Mouse (Mus musculus): Measurements from ENCODE around the gene Gclc. TPM values are rescaled to one million over a fixed set of nuclear protein-coding genes. Genes with fewer than 3 reads are reported as not detected.

Gene Gclc
- polyA plus RNA-seq, 1 experiment, result 13.0 TPM

DNA sequence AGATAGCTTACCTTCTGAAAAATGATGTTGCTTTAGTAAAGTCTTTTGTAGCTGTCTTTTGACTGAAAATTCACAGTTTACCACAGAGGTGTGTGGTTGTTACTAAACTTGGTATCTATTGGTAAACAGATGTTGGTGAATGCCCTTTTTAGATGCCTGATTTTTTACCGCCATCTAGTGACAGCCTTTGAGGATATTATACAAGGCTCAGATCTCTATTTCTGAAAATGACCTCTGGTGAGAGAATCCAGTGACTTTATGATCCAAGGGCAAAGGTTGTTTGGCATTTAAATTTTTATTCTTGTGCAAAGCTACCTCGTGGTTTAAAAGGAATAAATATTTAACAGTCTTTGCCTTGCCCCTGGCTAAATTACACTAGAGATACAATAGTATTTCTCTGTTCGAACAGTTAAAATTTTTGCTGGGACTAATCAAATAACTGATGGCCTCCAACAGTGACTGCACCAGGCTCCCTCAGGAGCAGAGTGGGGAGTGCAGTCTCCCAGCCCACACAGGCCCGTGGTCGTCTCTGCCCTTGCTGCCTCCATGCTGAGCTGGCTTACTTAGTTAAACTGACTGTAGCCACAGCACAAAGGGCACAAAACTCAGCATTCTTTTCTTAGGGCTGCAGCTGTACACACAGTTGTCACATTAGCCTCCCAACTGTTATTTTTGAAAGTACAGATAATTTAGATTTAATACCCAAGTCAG is 27.3 kb downstream of the Gclc start:
- no peak for TF ChIP-seq CTCF (IDR thresholded peaks at IDR 0.05; ENCODE audit: extremely low read depth, insufficient read length, insufficient replicate concordance, low read depth, low read length)
- TF ChIP-seq POLR2A (IDR thresholded peaks at IDR 0.05; ENCODE audit: low read depth, low read length), result no peak
- peak overlapping the region; percentile 62; the same call in 1 of the 2 replicates for H3K27ac ChIP-seq (ENCODE audit: insufficient read depth, low read depth, low read length)
- H3K27me3 ChIP-seq (ENCODE audit: control insufficient read depth, insufficient read depth, low read length), result no peaks in the 10 kb centered on the region
- 21% methylated on average over 5 of the region's 5 CpGs for WGBS
- peaks cover 6% of the 10 kb centered on the region for H3K4me1 ChIP-seq (ENCODE audit: control insufficient read depth, insufficient read depth, insufficient read length, low read length)
- H3K4me3 ChIP-seq (ENCODE audit: low read depth, low read length), result no peak overlapping the region
- peaks cover 52% of the 10 kb centered on the region for H3K36me3 ChIP-seq (ENCODE audit: control insufficient read depth, insufficient read depth, low read length)

DNA sequence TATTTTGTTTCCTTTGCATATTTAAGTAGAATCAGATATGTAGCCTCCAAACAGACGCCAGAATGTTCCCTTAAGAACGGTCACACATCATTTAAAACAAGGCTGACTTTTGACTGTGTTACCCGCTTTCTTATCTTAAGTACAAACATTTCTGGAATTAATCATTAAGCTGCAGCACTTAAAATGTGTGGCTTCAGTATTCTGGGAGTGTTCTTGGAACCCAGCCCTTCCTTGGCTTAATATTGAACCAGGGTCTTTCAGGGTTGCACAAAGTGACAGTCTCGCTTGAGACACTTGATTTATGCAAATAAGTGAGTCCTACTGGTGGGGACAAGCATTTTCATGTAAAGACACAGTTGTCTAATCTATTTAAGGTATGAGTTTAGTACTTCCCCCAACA is 27.9 kb downstream of the Gclc start:
- Histone ChIP-seq H3K36me3 (ENCODE audit: control insufficient read depth, insufficient read depth, low read length) (peaks cover 57% of the 10 kb centered on the region), H3K27ac (ENCODE audit: insufficient read depth, low read depth, low read length) (no peak overlapping the region), H3K27me3 (ENCODE audit: control insufficient read depth, insufficient read depth, low read length) (no peaks in the 10 kb centered on the region), H3K4me3 (ENCODE audit: low read depth, low read length) (no peak overlapping the region), H3K4me1 (ENCODE audit: control insufficient read depth, insufficient read depth, insufficient read length, low read length) (peaks cover 6% of the 10 kb centered on the region)
- TF ChIP-seq CTCF (IDR thresholded peaks at IDR 0.05; ENCODE audit: extremely low read depth, insufficient read length, insufficient replicate concordance, low read depth, low read length) (no peak), POLR2A (IDR thresholded peaks at IDR 0.05; ENCODE audit: low read depth, low read length) (no peak)
- WGBS, result 25% methylated on average over 4 of the region's 4 CpGs

DNA sequence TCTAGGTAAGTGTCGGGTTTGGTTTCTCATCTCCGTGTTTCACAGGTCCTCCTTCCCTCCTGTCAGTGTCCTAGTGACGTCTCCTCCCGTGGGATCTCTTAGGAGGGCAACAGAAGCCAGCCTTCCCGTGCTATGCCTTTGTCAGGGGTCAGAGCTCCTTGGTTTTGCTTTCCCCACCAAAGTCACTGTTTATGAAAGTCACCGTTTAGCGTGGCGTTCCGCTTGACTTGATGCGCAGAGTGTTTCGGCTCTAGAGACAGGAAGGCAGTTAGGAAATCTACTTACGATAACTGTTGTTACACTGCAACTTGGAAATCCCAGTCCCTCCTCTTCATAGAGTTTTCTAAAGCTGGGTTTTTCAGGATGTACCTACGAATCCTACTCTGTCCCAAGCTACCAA is 28.7 kb downstream of the Gclc start:
- Histone ChIP-seq H3K27me3 (ENCODE audit: control insufficient read depth, insufficient read depth, low read length) (no peaks in the 10 kb centered on the region), H3K4me3 (ENCODE audit: low read depth, low read length) (no peak overlapping the region), H3K27ac (ENCODE audit: insufficient read depth, low read depth, low read length) (no peak overlapping the region), H3K4me1 (ENCODE audit: control insufficient read depth, insufficient read depth, insufficient read length, low read length) (no peaks in the 10 kb centered on the region; the same call in none of the 2 replicates), H3K36me3 (ENCODE audit: control insufficient read depth, insufficient read depth, low read length) (peaks cover 63% of the 10 kb centered on the region)
- WGBS, result 89% methylated on average over 13 of the region's 13 CpGs
- no peak for TF ChIP-seq CTCF (IDR thresholded peaks at IDR 0.05; ENCODE audit: extremely low read depth, insufficient read length, insufficient replicate concordance, low read depth, low read length)
- TF ChIP-seq POLR2A (IDR thresholded peaks at IDR 0.05; ENCODE audit: low read depth, low read length), result no peak

DNA sequence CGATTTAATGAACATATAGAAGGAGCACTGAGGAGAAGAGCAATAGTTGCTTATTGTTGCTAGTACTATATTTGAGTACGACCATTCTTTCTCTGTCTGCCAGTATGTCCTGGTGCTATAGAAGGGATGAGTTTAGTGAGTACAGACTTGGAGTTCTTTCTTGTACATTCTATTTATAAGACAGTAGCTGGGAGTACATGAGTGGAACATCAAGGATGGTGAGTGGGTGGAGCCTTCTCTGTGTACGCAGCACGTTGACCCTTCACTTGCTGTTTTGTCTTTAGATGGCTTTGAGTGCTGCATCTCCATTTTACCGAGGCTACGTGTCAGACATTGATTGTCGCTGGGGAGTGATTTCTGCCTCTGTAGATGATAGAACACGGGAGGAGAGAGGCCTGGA is 31.1 kb downstream of the Gclc start:
- no peak for TF ChIP-seq CTCF (IDR thresholded peaks at IDR 0.05; ENCODE audit: extremely low read depth, insufficient read length, insufficient replicate concordance, low read depth, low read length)
- TF ChIP-seq POLR2A (IDR thresholded peaks at IDR 0.05; ENCODE audit: low read depth, low read length), result no peak
- Histone ChIP-seq H3K27me3 (ENCODE audit: control insufficient read depth, insufficient read depth, low read length) (no peaks in the 10 kb centered on the region), H3K4me3 (ENCODE audit: low read depth, low read length) (no peak overlapping the region), H3K27ac (ENCODE audit: insufficient read depth, low read depth, low read length) (no peak overlapping the region), H3K4me1 (ENCODE audit: control insufficient read depth, insufficient read depth, insufficient read length, low read length) (no peaks in the 10 kb centered on the region; the same call in none of the 2 replicates), H3K36me3 (ENCODE audit: control insufficient read depth, insufficient read depth, low read length) (peaks cover 58% of the 10 kb centered on the region)
- WGBS, result 91% methylated on average over 8 of the region's 8 CpGs

DNA sequence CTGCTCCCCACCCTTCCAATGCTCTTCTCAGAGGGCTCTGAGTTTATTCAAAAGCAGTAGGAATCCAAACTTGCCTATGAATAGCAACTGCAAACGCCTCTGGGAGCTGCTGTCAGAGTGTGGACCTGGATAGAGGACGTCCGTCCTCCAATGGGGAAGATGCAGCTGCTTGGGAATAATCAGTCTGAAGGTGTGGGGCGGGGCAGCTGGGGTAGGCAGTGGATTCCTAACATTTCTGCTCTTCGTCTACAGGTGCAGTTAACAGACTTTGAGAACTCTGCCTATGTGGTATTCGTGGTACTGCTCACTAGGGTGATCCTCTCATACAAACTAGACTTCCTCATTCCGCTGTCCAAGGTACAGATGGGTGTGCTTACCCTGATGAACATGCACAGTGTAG is 33.6 kb downstream of the Gclc start:
- WGBS, result 74% methylated on average over 7 of the region's 7 CpGs
- H3K4me1 ChIP-seq (ENCODE audit: control insufficient read depth, insufficient read depth, insufficient read length, low read length), result no peaks in the 10 kb centered on the region
- H3K27ac ChIP-seq (ENCODE audit: insufficient read depth, low read depth, low read length), result no peak overlapping the region
- peaks cover 71% of the 10 kb centered on the region for H3K36me3 ChIP-seq (ENCODE audit: control insufficient read depth, insufficient read depth, low read length)
- H3K4me3 ChIP-seq (ENCODE audit: low read depth, low read length), result no peak overlapping the region
- no peaks in the 10 kb centered on the region for H3K27me3 ChIP-seq (ENCODE audit: control insufficient read depth, insufficient read depth, low read length)
- TF ChIP-seq POLR2A (IDR thresholded peaks at IDR 0.05; ENCODE audit: low read depth, low read length), result no peak

DNA sequence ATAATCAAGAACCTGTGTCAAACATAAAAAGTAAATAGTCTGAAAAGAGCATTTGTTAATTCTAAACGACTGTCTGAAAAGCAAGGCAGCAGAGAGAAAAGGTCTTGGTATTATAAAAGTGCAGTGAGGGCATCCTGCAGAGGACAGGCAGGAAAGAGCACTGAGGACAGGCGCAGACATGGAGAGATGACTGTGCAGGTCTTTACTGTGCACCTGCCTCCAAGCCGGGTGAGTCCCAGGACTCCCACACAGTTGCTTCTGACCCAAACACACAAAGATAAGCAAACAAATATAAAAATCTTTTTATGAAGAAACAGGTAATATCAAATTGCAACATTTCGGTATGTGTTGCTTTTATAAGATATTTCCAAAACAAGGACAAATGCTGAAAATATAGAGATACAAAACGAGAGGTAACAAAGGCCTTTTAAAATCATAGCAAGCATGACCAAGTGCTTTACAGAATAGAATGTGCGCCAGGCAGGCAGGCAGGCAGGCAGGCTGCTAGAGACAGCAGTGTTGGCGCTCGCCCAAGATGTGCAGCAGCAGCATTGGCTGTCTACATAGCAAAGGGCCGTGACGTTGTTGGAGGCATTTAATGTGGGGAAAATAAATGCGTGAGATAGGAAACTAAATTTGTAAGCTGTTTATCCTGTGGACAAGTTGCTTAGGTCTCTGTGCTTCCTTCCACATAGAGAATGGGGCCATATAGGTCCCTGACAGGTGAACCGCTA is 35.4 kb downstream of the Gclc start:
- H3K27ac ChIP-seq (ENCODE audit: insufficient read depth, low read depth, low read length), result no peak overlapping the region
- no peak for TF ChIP-seq CTCF (IDR thresholded peaks at IDR 0.05; ENCODE audit: extremely low read depth, insufficient read length, insufficient replicate concordance, low read depth, low read length)
- TF ChIP-seq POLR2A (IDR thresholded peaks at IDR 0.05; ENCODE audit: low read depth, low read length), result no peak
- no peak overlapping the region for H3K4me3 ChIP-seq (ENCODE audit: low read depth, low read length)
- H3K36me3 ChIP-seq (ENCODE audit: control insufficient read depth, insufficient read depth, low read length), result peaks cover 71% of the 10 kb centered on the region
- WGBS, result 79% methylated on average over 12 of the region's 12 CpGs
- no peaks in the 10 kb centered on the region for H3K27me3 ChIP-seq (ENCODE audit: control insufficient read depth, insufficient read depth, low read length)
- H3K4me1 ChIP-seq (ENCODE audit: control insufficient read depth, insufficient read depth, insufficient read length, low read length), result no peaks in the 10 kb centered on the region

DNA sequence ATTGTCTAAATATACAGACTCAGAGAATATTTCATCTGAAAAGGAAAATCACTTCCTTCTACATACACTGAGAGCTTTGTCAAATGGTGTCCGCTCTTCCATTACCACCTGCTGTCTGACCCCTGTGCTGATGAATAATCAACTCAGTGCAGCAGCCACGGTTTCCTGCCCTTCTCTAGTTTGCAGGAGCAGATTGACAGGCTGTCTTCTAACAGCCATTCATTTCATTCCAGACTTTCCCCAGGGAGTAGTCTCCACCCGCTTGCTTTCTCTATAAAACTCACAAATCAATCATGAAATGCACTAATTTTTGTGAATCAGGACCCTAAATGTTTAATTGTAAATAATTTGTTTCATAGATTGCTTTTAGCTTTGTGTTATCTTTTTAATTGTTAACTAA is 39.5 kb downstream of the Gclc start:
- 65% methylated on average over 3 of the region's 3 CpGs for WGBS

More for the DNA sequence above, 39.5 kb downstream of the Gclc start:
- H3K4me3 ChIP-seq (ENCODE audit: low read depth, low read length), result no peak overlapping the region
- H3K36me3 ChIP-seq (ENCODE audit: control insufficient read depth, insufficient read depth, low read length), result peaks cover 44% of the 10 kb centered on the region
- no peaks in the 10 kb centered on the region for H3K27me3 ChIP-seq (ENCODE audit: control insufficient read depth, insufficient read depth, low read length)
- no peaks in the 10 kb centered on the region for H3K4me1 ChIP-seq (ENCODE audit: control insufficient read depth, insufficient read depth, insufficient read length, low read length)
- H3K27ac ChIP-seq (ENCODE audit: insufficient read depth, low read depth, low read length), result no peak overlapping the region
- TF ChIP-seq CTCF (IDR thresholded peaks at IDR 0.05; ENCODE audit: extremely low read depth, insufficient read length, insufficient replicate concordance, low read depth, low read length), result no peak
- TF ChIP-seq POLR2A (IDR thresholded peaks at IDR 0.05; ENCODE audit: low read depth, low read length), result no peak

Data from small intestine, adult 2 months (tissue).